Mouse (Mus musculus): ENCODE results near the gene Rps27. TPM values are rescaled to one million over a fixed set of nuclear protein-coding genes. Genes with fewer than 3 reads are reported as not detected.
"Not testable (repeated sequence)": the region's sequence is repeated elsewhere in the genome, so short reads cannot be mapped to it uniquely, and the experiment has no call there.

Gene Rps27
- 1,458 and 1,499 TPM in 2 replicates for polyA plus RNA-seq (2015; fragmentation: Nextera tagmentation; extraction: Ambion mirVana)

GRCm38 (mm10) chr3:90213377-90213866, at the start of gene Rps27, which contains the start of gene Rab13:
Gene Rps27 (minus strand): TSS chr3:90213651.
Gene Rab13 (plus strand): TSS chr3:90213695.
- under 1% methylated on average over 42 of the region's 42 CpGs for WGBS
- peak within 1 kb of the TSS; percentile 64 for H3K27ac ChIP-seq
- H3K4me1 ChIP-seq (replicated peaks): peaks cover 20% of the 10 kb centered on the region
- peak within 1 kb of the TSS; percentile 60 for H3K4me3 ChIP-seq (replicated peaks)
- peak within 1 kb of the TSS; percentile 82 for H3K4me2 ChIP-seq (replicated peaks)
- no peaks in the 10 kb centered on the region for H3K27me3 ChIP-seq (replicated peaks)
- peak within 1 kb of the TSS; percentile 73 for H3K9ac ChIP-seq
- ATAC-seq: peak; percentile 96
- H3K9me3 ChIP-seq: no peaks in the 10 kb centered on the region
- peaks cover 19% of the 10 kb centered on the region for H3K36me3 ChIP-seq

DNA sequence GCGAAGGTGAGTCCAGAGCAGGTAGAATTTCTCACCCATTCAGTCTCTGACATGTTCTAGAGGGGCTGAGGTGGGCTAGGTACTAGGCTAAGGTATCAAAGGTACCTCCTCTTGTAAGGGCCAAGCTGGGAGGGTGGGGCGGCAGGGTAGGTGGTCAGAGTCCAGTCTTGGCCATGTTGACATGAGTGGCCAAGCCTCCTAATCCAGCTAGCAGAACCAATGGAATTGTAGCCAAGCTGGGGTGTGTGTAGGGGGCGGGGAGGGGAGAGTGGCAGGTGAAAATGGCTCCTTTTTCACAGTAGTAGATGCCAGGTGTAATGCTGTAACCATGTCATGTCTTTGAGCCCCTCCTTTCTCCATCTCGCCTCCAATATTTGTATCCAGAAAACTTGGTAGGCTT, 45.1 kb upstream of the Rps27 start:
- H3K4me2 ChIP-seq (replicated peaks): no peak overlapping the region
- no peak overlapping the region for H3K27ac ChIP-seq
- H3K4me1 ChIP-seq (replicated peaks): peaks cover 12% of the 10 kb centered on the region
- no peak overlapping the region for H3K4me3 ChIP-seq (replicated peaks)
- H3K9me3 ChIP-seq: no peaks in the 10 kb centered on the region
- peaks cover 42% of the 10 kb centered on the region for H3K36me3 ChIP-seq
- no peak overlapping the region for H3K9ac ChIP-seq
- H3K27me3 ChIP-seq (replicated peaks): no peaks in the 10 kb centered on the region
- 86% methylated on average over 4 of the region's 4 CpGs for WGBS
- ATAC-seq: no peak

DNA sequence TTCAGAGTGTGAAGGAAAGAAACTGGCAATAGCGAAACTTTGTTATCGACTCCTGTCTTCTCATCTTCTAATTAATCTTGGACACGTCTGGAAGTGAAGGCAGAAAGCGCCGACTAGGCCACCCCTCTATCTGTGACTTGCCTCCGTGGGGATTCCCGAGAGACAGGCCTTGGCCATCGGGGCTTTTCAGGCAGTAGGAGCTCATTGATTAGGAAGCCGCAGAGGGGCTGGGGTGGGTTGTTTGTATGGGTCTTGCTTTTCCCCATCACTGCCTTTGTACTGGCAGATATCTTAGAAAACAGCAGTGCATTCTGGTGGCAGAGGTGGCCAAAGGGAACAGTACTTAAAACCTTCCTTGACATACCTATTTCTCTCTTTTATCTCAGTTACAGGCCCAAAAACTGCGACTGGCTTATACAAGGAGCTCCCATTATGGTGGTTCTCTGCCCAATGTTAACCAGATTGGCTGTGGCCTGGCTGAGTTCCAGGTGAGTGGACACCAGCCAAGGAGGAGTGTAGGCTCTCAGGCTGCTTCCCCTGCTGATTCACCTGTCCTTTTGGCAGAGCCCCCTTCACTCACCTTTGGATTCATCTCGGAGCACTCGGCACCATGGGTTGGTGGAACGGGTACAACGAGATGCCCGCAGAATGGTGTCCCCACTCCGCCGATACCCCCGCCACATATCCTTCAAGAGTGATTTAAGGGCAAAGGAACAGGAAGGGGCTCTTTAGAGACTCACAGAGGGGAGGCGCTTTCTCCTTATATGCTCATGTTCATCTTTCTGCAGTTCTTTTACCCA, 43.5 kb upstream of the Rps27 start:
- Histone ChIP-seq H3K36me3 (peaks cover 31% of the 10 kb centered on the region), H3K27me3 (replicated peaks) (no peaks in the 10 kb centered on the region), H3K4me3 (replicated peaks) (no peak overlapping the region), H3K4me2 (replicated peaks) (no peak overlapping the region), H3K27ac (no peak overlapping the region), H3K4me1 (replicated peaks) (peaks cover 12% of the 10 kb centered on the region), H3K9ac (no peak overlapping the region), H3K9me3 (no peaks in the 10 kb centered on the region)
- ATAC-seq: no peak
- WGBS: 89% methylated on average over 19 of the region's 19 CpGs

GRCm38 (mm10) chr3:90255784-90256353, 42.4 kb upstream of the Rps27 start:
- Histone ChIP-seq H3K27me3 (replicated peaks) (no peaks in the 10 kb centered on the region), H3K4me1 (replicated peaks) (peaks cover 12% of the 10 kb centered on the region), H3K9ac (no peak overlapping the region), H3K27ac (no peak overlapping the region), H3K4me3 (replicated peaks) (no peak overlapping the region), H3K36me3 (peaks cover 25% of the 10 kb centered on the region), H3K4me2 (replicated peaks) (0 out of 2 replicates have a peak overlapping the region, but pooled peaks have one; percentile 11), H3K9me3 (no peaks in the 10 kb centered on the region)
- WGBS: 89% methylated on average over 14 of the region's 14 CpGs
- ATAC-seq: no peak

DNA sequence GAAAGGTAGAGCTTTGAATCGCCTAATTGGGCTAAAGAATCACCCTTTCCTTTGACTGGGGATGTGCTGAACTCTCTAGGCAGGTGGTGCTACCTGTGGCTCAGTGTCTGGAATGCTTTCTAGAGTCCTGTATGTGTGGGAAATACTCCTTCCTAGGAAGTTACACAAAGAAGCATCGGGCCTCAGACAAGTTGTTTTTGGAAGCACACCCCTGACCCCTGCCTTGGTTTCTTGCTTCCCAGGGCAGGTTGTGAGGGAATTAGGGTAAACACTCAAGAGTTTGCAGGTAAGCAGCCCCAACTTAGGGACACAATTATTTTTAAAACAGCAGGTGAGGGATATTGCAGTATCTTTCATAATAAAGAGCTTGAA, 41.7 kb upstream of the Rps27 start:
- H3K4me1 ChIP-seq (replicated peaks): peaks cover 12% of the 10 kb centered on the region
- H3K9ac ChIP-seq: peak overlapping the region; percentile 87
- H3K36me3 ChIP-seq: peaks cover 21% of the 10 kb centered on the region
- 11% methylated on average over 2 of the region's 2 CpGs for WGBS
- H3K27me3 ChIP-seq (replicated peaks): no peaks in the 10 kb centered on the region
- H3K27ac ChIP-seq: no peak overlapping the region
- no peak for ATAC-seq
- peak overlapping the region; percentile 87 for H3K4me3 ChIP-seq (replicated peaks)
- H3K9me3 ChIP-seq: no peaks in the 10 kb centered on the region
- H3K4me2 ChIP-seq (replicated peaks): peak overlapping the region; percentile 78

DNA sequence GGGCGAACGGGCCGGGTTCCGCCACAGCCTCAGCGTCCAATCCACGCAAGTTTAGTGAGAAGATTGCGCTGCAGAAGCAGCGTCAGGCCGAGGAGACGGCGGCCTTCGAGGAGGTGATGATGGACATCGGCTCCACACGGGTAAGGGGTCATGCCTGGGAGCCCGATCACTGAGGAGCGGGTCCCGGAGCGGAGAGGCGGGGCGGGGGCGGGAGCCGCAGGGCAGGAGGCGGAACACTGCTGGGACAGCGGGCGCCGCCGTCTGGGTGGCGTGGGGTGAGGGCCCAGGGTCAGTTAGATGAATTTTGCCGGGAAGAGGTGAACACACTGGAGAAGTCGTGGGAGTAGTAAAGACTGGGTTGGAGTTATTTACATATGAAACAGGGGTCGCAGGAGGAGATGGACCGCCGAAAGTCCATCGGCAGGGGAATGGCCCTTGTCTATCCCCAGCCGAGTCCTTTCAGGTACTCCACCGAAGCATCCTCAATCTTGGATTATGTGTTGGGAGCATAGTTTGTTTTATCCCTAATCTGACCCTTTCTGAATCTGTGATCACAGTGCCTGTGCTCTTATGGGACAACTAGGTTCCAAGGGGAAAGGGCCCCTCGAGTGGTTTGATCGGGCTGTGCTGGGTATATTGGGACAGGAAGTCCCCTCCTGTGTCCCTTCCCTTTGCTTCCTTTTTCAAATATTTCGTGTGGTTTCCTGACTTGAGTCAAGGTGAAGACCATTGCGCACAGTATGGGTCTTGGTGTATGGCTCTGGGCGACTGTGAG, 41.2 kb upstream of the Rps27 start:
- H3K27ac ChIP-seq: peak overlapping the region; percentile 75
- peaks cover 15% of the 10 kb centered on the region for H3K36me3 ChIP-seq
- no peaks in the 10 kb centered on the region for H3K9me3 ChIP-seq
- peak overlapping the region; percentile 87 for H3K9ac ChIP-seq
- WGBS: under 1% methylated on average over 40 of the region's 41 CpGs
- peak overlapping the region; percentile 78 for H3K4me2 ChIP-seq (replicated peaks)
- H3K27me3 ChIP-seq (replicated peaks): no peaks in the 10 kb centered on the region
- peak overlapping the region; percentile 87 for H3K4me3 ChIP-seq (replicated peaks)
- peaks cover 12% of the 10 kb centered on the region for H3K4me1 ChIP-seq (replicated peaks)
- ATAC-seq: peak; percentile 79

GRCm38 (mm10) chr3:90253653-90254418, 40.4 kb upstream of the Rps27 start, which contains the start of gene Crtc2:
Gene Crtc2 (plus strand): TSS chr3:90254163.
- WGBS: under 1% methylated on average over 39 of the region's 40 CpGs
- peak within 1 kb of the TSS; percentile 87 for H3K4me3 ChIP-seq (replicated peaks)
- H3K36me3 ChIP-seq: peaks cover 11% of the 10 kb centered on the region
- peak; percentile 98 for ATAC-seq
- H3K4me1 ChIP-seq (replicated peaks): peaks cover 16% of the 10 kb centered on the region
- no peaks in the 10 kb centered on the region for H3K9me3 ChIP-seq
- H3K4me2 ChIP-seq (replicated peaks): peak within 1 kb of the TSS; percentile 78
- H3K27me3 ChIP-seq (replicated peaks): no peaks in the 10 kb centered on the region
- H3K27ac ChIP-seq: peak within 1 kb of the TSS; percentile 75
- H3K9ac ChIP-seq: peak within 1 kb of the TSS; percentile 87

DNA sequence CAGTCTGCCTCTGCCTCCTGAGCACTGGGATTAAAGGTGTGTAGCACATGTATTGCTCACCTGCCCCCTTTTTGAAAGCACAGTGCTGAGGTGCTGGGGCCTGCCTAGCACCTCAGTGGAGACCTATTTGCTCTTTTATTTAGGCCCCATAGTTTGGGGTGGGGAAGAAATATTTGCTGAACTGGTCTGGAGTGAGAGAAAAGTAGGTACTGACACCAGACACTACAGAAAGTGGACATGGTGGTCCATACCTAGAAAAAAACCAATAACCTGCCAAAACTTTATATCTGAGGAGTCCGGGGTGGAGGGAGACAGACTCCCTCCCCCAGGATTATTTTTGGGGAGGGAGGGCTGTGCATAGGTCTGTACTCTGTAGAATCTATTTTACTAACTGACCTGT, 39.7 kb upstream of the Rps27 start:
- not testable (repeated sequence) for H3K27ac ChIP-seq; H3K27me3 ChIP-seq (replicated peaks); ATAC-seq; H3K9ac ChIP-seq; H3K4me2 ChIP-seq (replicated peaks); H3K9me3 ChIP-seq; H3K4me3 ChIP-seq (replicated peaks); H3K36me3 ChIP-seq
- WGBS: 88% methylated on average over 1 of the region's 1 CpGs
- H3K4me1 ChIP-seq (replicated peaks): peaks cover 18% of the 10 kb centered on the region

DNA sequence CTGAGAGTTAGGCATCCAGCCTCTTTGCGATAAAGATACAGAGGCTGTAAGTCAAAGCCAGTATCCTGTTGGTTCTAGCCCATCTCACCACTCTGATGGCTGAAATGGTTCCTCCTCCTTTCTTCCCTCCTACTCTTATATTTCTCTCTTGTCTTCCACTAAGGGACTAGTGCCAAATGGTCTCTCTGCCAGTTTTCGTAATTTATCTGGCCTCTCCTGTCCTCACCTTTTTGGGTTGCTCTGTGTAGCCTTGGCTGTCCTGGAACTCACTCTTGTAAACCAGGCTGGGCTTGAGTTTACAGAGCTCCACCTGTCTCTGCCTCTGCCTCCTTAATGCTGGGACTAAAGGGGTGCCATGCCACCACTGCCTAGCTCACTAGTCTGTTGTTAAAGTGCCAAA, 39.2 kb upstream of the Rps27 start:
- not testable (repeated sequence) for ATAC-seq

GRCm38 (mm10) chr3:90251731-90252226, 38.3 kb upstream of the Rps27 start:
- not testable (repeated sequence) for H3K4me2 ChIP-seq (replicated peaks); H3K36me3 ChIP-seq; H3K27me3 ChIP-seq (replicated peaks); H3K9ac ChIP-seq; H3K9me3 ChIP-seq; H3K27ac ChIP-seq; H3K4me3 ChIP-seq (replicated peaks); ATAC-seq
- peaks cover 21% of the 10 kb centered on the region for H3K4me1 ChIP-seq (replicated peaks)
- WGBS: 90% methylated on average over 10 of the region's 12 CpGs

More for the DNA sequence above, 39.2 kb upstream of the Rps27 start:
- H3K4me1 ChIP-seq (replicated peaks): peaks cover 19% of the 10 kb centered on the region
- 83% methylated on average over 2 of the region's 2 CpGs for WGBS
- H3K27ac ChIP-seq; H3K4me3 ChIP-seq (replicated peaks); H3K27me3 ChIP-seq (replicated peaks); H3K4me2 ChIP-seq (replicated peaks); H3K9me3 ChIP-seq; H3K9ac ChIP-seq; H3K36me3 ChIP-seq: not testable (repeated sequence)

GRCm38 (mm10) chr3:90250791-90251190, 37.3 kb upstream of the Rps27 start:
- Histone ChIP-seq H3K4me1 (replicated peaks) (peaks cover 17% of the 10 kb centered on the region), H3K9me3 (no peaks in the 10 kb centered on the region), H3K36me3 (peaks cover 7% of the 10 kb centered on the region; the same call in 1 of the 2 replicates), H3K27me3 (replicated peaks) (no peaks in the 10 kb centered on the region), H3K4me3 (replicated peaks) (no peak overlapping the region), H3K9ac (no peak overlapping the region), H3K27ac (no peak overlapping the region), H3K4me2 (replicated peaks) (no peak overlapping the region)
- no peak for ATAC-seq
- WGBS: 87% methylated on average over 6 of the region's 6 CpGs
